Mouse (Mus musculus) midbrain, embryonic 13.5 days (tissue): ENCODE data around the gene Sstr4. TPM values are rescaled to one million over a fixed set of nuclear protein-coding genes. Genes with fewer than 3 reads are reported as not detected.

Experiments
- ATAC-seq: fragments of 200-750 bp; cut with Nextera tagmentation; 2 replicates; pipeline ENCODE4 v1.8.0; 2017; ENCODE audit warnings: mild to moderate bottlenecking, moderate TSS enrichment, moderate library complexity
- H3K27ac ChIP-seq: fragments of 300-500 bp; sonication (generic); 2 replicates; pipeline ENCODE4 v1.5.1; 2015; ENCODE audit warnings: inconsistent platforms, mild to moderate bottlenecking, moderate library complexity
- H3K27me3 ChIP-seq: fragments of 300-500 bp; sonication (generic); 2 replicates; pipeline ENCODE4 v1.6.1; 2015; ENCODE audit warnings: mild to moderate bottlenecking, inconsistent platforms
- H3K36me3 ChIP-seq: fragments of 300-500 bp; sonication (generic); 2 replicates; pipeline ENCODE4 v1.6.1; 2015; ENCODE audit warnings: mild to moderate bottlenecking, inconsistent platforms
- H3K4me1 ChIP-seq: fragments of 300-500 bp; sonication (generic); replicated peaks from 2 replicates; pipeline ENCODE4 v1.6.1; 2015; ENCODE audit warnings: inconsistent platforms
- H3K4me2 ChIP-seq: fragments of 300-500 bp; sonication (generic); replicated peaks from 2 replicates; pipeline ENCODE4 v1.6.1; 2015; ENCODE audit warnings: moderate library complexity, mild to moderate bottlenecking, inconsistent platforms
- H3K4me3 ChIP-seq: fragments of 300-500 bp; sonication (generic); replicated peaks from 2 replicates; pipeline ENCODE4 v1.5.1; 2015; ENCODE audit warnings: mild to moderate bottlenecking, inconsistent platforms
- H3K9ac ChIP-seq: fragments of 300-500 bp; sonication (generic); replicated peaks from 2 replicates; pipeline ENCODE4 v1.6.1; 2015; ENCODE audit warnings: mild to moderate bottlenecking, inconsistent platforms
- H3K9me3 ChIP-seq: fragments of 300-500 bp; sonication (generic); 2 replicates; pipeline ENCODE4 v1.6.1; 2016; ENCODE audit warnings: mild to moderate bottlenecking, inconsistent platforms
- WGBS: fragments of 180-500 bp; shearing (Covaris S2); methylation state at CpG from one replicate; pipeline ENCODE4 v1.1.7; 2015; 5-methylcytosine and 5-hydroxymethylcytosine counted together
- polyA plus RNA-seq: library from polyadenylated mRNA; unstranded; fragments of >200 nt; fragmentation: Nextera tagmentation; extraction: Ambion mirVana; gene quantifications from 2 replicates; pipeline ENCODE4 v1.2.1, GENCODE M21; 2015

Sstr4 gene
- polyA plus RNA-seq, 1 experiment from 2014 or later, result 1.5 TPM

- WGBS, result 88% methylated on average over 4 of the region's 4 CpGs
- Histone ChIP-seq H3K4me3 (no peak overlapping the region), H3K4me2 (no peak overlapping the region), H3K27ac (no peak overlapping the region), H3K27me3 (no peaks in the 10 kb centered on the region), H3K9me3 (no peaks in the 10 kb centered on the region), H3K36me3 (no peaks in the 10 kb centered on the region), H3K4me1 (no peaks in the 10 kb centered on the region), H3K9ac (no peak overlapping the region)
- 0 out of 2 replicates have a peak, but pooled peaks have one; percentile 50 for ATAC-seq
Observed at GRCm38 (mm10) chr2:148442710-148443109, 47.6 kb downstream of the Sstr4 start.

GRCm38 (mm10) chr2:148443249-148443958 lies 48.3 kb downstream of the Sstr4 start, which contains the start of gene Cd93:
Gene Cd93 (minus strand): TSS chr2:148443563.
- H3K9me3 ChIP-seq, result no peaks in the 10 kb centered on the region
- no peaks in the 10 kb centered on the region for H3K36me3 ChIP-seq
- 0 out of 2 replicates have a peak, but pooled peaks have one; percentile 43 for ATAC-seq
- H3K9ac ChIP-seq, result no peak within 1 kb of the TSS
- no peaks in the 10 kb centered on the region for H3K27me3 ChIP-seq
- no peaks in the 10 kb centered on the region for H3K4me1 ChIP-seq
- H3K4me3 ChIP-seq, result no peak within 1 kb of the TSS
- no peak within 1 kb of the TSS for H3K27ac ChIP-seq
- WGBS, result 64% methylated on average over 13 of the region's 13 CpGs
- H3K4me2 ChIP-seq, result no peak within 1 kb of the TSS

- no peaks in the 10 kb centered on the region for H3K9me3 ChIP-seq
- no peak overlapping the region for H3K4me3 ChIP-seq
- no peak overlapping the region for H3K9ac ChIP-seq
- no peak for ATAC-seq
- H3K36me3 ChIP-seq, result no peaks in the 10 kb centered on the region
- no peak overlapping the region for H3K27ac ChIP-seq
- no peaks in the 10 kb centered on the region for H3K27me3 ChIP-seq
- H3K4me2 ChIP-seq, result no peak overlapping the region
- H3K4me1 ChIP-seq, result no peaks in the 10 kb centered on the region
- 75% methylated on average over 1 of the region's 1 CpGs for WGBS
Observed at GRCm38 (mm10) chr2:148444472-148444871, 49.3 kb downstream of the Sstr4 start.

GRCm38 (mm10) chr2:148445616-148446015 lies 50.5 kb downstream of the Sstr4 start:
- no peaks in the 10 kb centered on the region for H3K27me3 ChIP-seq
- no peak overlapping the region for H3K9ac ChIP-seq
- H3K27ac ChIP-seq, result no peak overlapping the region
- no peak for ATAC-seq
- no peaks in the 10 kb centered on the region for H3K36me3 ChIP-seq
- H3K4me1 ChIP-seq, result no peaks in the 10 kb centered on the region
- H3K4me2 ChIP-seq, result no peak overlapping the region
- H3K9me3 ChIP-seq, result no peaks in the 10 kb centered on the region
- no peak overlapping the region for H3K4me3 ChIP-seq
- WGBS, result 96% methylated on average over 1 of the region's 1 CpGs

Other genes with a start within 250 kb of the Sstr4 start
- gene Thbd, start 12.8 kb downstream of the Sstr4 start, polyA plus RNA-seq, result 4.5 and 4.8 TPM in 2 replicates
- gene Cd93, start 48.2 kb downstream of the Sstr4 start, polyA plus RNA-seq, result 6.4 and 6.7 TPM in 2 replicates